Mouse (Mus musculus) MEL (cell line): Measurements from ENCODE around the gene Psmb10. TPM values are rescaled to one million over a fixed set of nuclear protein-coding genes. Genes with fewer than 3 reads are reported as not detected.

ENCODE experiments used
- DNase-seq: peaks from one replicate; pipeline ENCODE4 v3.0.0; 2011; ENCODE audit warnings: low read depth, low spot score
- H3K27ac ChIP-seq: 2 replicates; pipeline ENCODE4 v1.5.1; 2012; ENCODE audit warnings: low read depth, mild to moderate bottlenecking, control low read depth, low read length, moderate library complexity; ENCODE audit not compliant: control insufficient read depth
- H3K27me3 ChIP-seq, 2 experiments: fragments of 150-350 bp in 1 of 2; sonication (generic) in 1 of 2; 2 replicates each; pipeline ENCODE4 v1.6.1; 2012; ENCODE audit warnings: low read length in 2 of 2, mild to moderate bottlenecking in 2 of 2, improper control_type of control experiment in 1 of 2, moderate library complexity in 1 of 2; ENCODE audit not compliant: insufficient read depth in 2 of 2, control insufficient read depth in 1 of 2
- H3K36me3 ChIP-seq, 2 experiments: 2 replicates each; pipeline ENCODE4 v1.6.1; 2012 to 2014; ENCODE audit warnings: low read length in 2 of 2, improper control_type of control experiment in 1 of 2, inconsistent platforms in 1 of 2, mild to moderate bottlenecking in 1 of 2; ENCODE audit not compliant: insufficient read depth in 2 of 2, control insufficient read depth in 1 of 2
- H3K4me1 ChIP-seq, 2 experiments: fragments of 150-350 bp in 1 of 2; sonication (generic) in 1 of 2; 2 replicates each; pipeline ENCODE4 v1.6.1; 2012; ENCODE audit warnings: low read length in 2 of 2, improper control_type of control experiment in 1 of 2, mild to moderate bottlenecking in 1 of 2; ENCODE audit not compliant: insufficient read depth in 2 of 2, control insufficient read depth in 1 of 2
- H3K4me3 ChIP-seq, 2 experiments: fragments of 150-350 bp in 1 of 2; sonication (generic) in 1 of 2; 2 replicates each; pipeline ENCODE4 v1.5.1; 2012; ENCODE audit warnings: low read depth in 2 of 2, low read length in 2 of 2, mild to moderate bottlenecking in 2 of 2, moderate library complexity in 2 of 2, control low read depth in 1 of 2, improper control_type of control experiment in 1 of 2; ENCODE audit not compliant: control insufficient read depth in 1 of 2, insufficient read depth in 1 of 2
- H3K79me2 ChIP-seq: 2 replicates; pipeline ENCODE4 v1.6.1; 2012; ENCODE audit warnings: mild to moderate bottlenecking, low read length, moderate library complexity; ENCODE audit not compliant: control insufficient read depth, poor library complexity, insufficient read depth
- H3K9ac ChIP-seq: 2 replicates; pipeline ENCODE4 v1.6.1; 2012; ENCODE audit warnings: low read depth, mild to moderate bottlenecking, control low read depth, low read length, moderate library complexity; ENCODE audit not compliant: control insufficient read depth, poor library complexity, severe bottlenecking
- H3K9me3 ChIP-seq: fragments of 150-350 bp; sonication (generic); replicated peaks from 2 replicates; pipeline ENCODE4 v1.6.1; 2012; ENCODE audit warnings: mild to moderate bottlenecking, low read length, improper control_type of control experiment, moderate library complexity; ENCODE audit not compliant: insufficient read depth
- CHD1 ChIP-seq: IDR thresholded peaks from 2 replicates; pipeline ENCODE4 v1.6.1; 2012; ENCODE audit warnings: low read depth, mild to moderate bottlenecking, inconsistent platforms, low read length, improper control_type of control experiment
- E2F4 ChIP-seq: IDR thresholded peaks from 2 replicates; pipeline ENCODE4 v1.6.1; 2011; ENCODE audit warnings: low read depth, low read length, improper control_type of control experiment, borderline replicate concordance
- ELF1 ChIP-seq: IDR thresholded peaks from 2 replicates; pipeline ENCODE4 v1.6.1; 2014; ENCODE audit warnings: low read depth, mild to moderate bottlenecking, inconsistent platforms, low read length, improper control_type of control experiment, moderate library complexity
- ETS1 ChIP-seq: IDR thresholded peaks from 2 replicates; pipeline ENCODE4 v1.6.1; 2012; ENCODE audit warnings: low read depth, mild to moderate bottlenecking, inconsistent platforms, low read length, improper control_type of control experiment, moderate library complexity
- HCFC1 ChIP-seq: IDR thresholded peaks from 2 replicates; pipeline ENCODE4 v1.6.1; 2012; ENCODE audit warnings: low read depth, mild to moderate bottlenecking, inconsistent platforms, low read length, improper control_type of control experiment, moderate library complexity
- KAT2A ChIP-seq: conservative IDR thresholded peaks from 2 replicates; pipeline ENCODE4 v1.6.1; 2012; ENCODE audit warnings: low read depth, low read length, improper control_type of control experiment, inconsistent platforms
- MAFK ChIP-seq: IDR thresholded peaks from 2 replicates; pipeline ENCODE4 v1.6.1; 2011; ENCODE audit warnings: low read depth, mild to moderate bottlenecking, low read length, improper control_type of control experiment, borderline replicate concordance
- MAZ ChIP-seq: IDR thresholded peaks from 2 replicates; pipeline ENCODE4 v1.6.1; 2012; ENCODE audit warnings: low read depth, mild to moderate bottlenecking, inconsistent platforms, low read length, improper control_type of control experiment
- NELFE ChIP-seq: IDR thresholded peaks from 2 replicates; pipeline ENCODE4 v1.6.1; 2011; ENCODE audit warnings: low read depth, low read length, improper control_type of control experiment
- POLR2A ChIP-seq, 2 experiments: IDR thresholded peaks; 2 replicates each; pipeline ENCODE4 v1.6.1; 2011 to 2012; ENCODE audit warnings: low read length in 2 of 2, mild to moderate bottlenecking in 2 of 2, control low read depth in 1 of 2, improper control_type of control experiment in 1 of 2, low read depth in 1 of 2, moderate library complexity in 1 of 2; ENCODE audit not compliant: control insufficient read depth in 1 of 2, insufficient read depth in 1 of 2, poor library complexity in 1 of 2
- RAD21 ChIP-seq: IDR thresholded peaks from 2 replicates; pipeline ENCODE4 v1.6.1; 2011; ENCODE audit warnings: mild to moderate bottlenecking, low read depth, low read length, improper control_type of control experiment
- RCOR1 ChIP-seq: IDR thresholded peaks from 2 replicates; pipeline ENCODE4 v1.6.1; 2012; ENCODE audit warnings: low read depth, mild to moderate bottlenecking, inconsistent platforms, low read length, improper control_type of control experiment
- TCF12 ChIP-seq: IDR thresholded peaks from 2 replicates; pipeline ENCODE4 v1.6.1; 2014; ENCODE audit warnings: low read depth, mild to moderate bottlenecking, inconsistent platforms, low read length, improper control_type of control experiment, moderate library complexity
- USF1 ChIP-seq: IDR thresholded peaks from 2 replicates; pipeline ENCODE4 v1.6.1; 2014; ENCODE audit warnings: low read depth, mild to moderate bottlenecking, inconsistent platforms, low read length, improper control_type of control experiment, moderate library complexity
- ZMIZ1 ChIP-seq: IDR thresholded peaks from 2 replicates; pipeline ENCODE4 v1.6.1; 2012; ENCODE audit warnings: low read depth, mild to moderate bottlenecking, inconsistent platforms, low read length, improper control_type of control experiment, moderate library complexity
- ZNF384 ChIP-seq: IDR thresholded peaks from 2 replicates; pipeline ENCODE4 v1.6.1; 2012; ENCODE audit warnings: low read depth, mild to moderate bottlenecking, inconsistent platforms, low read length, improper control_type of control experiment
- polyA plus RNA-seq, 2 experiments: library from polyadenylated mRNA; stranded (reverse) in 1 of 2; unstranded in 1 of 2; fragments of >175 nt in 1 of 2; fragments of >200 nt in 1 of 2; gene quantifications; 2 replicates each; pipeline versions ENCODE4 v1.2.1 to v1.2.4; 2012; ENCODE audit warnings: low replicate concordance in 2 of 2, low read depth in 1 of 2; ENCODE audit not compliant: insufficient read length in 2 of 2, insufficient read depth in 1 of 2, missing spikeins in 1 of 2
- total RNA-seq: library from RNA; depleted of rRNA; stranded (reverse); fragments of 300-350 nt; gene quantifications from 2 replicates; pipeline ENCODE4 v1.2.3, GENCODE M21; 2012

The Psmb10 gene
- total and polyA plus RNA-seq, 3 experiments, result 193 to 275 TPM; not detected in 1

DNA sequence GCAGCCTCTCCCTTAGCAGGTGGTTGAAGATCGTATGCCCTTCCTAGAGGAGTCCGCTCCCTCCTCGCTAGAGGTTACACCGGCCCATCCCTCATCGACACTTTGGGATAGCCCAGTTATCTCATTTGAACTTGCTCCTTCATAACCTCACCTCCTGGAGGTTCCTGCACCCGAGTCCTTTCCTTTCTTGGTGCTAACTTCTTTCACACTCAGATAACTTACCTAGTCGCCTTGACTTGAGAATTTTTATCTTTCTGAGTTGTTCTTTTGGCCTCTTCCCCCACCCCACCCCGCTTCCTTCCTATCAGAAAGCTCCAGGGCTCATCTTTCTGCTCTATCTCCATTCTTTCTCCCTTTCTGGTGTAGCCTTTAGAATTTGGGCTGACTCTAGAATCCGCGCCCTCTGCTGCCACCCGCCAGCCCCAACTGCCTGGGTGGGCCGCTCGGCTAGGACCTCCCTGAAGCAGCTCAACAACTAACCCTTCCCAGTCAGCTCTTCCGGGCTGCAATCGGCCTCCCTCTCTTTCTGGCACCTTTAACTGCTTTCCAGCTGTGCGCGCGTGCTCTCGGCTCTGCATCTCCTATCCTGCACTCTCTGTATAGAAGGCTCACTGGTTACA is 28.6 kb upstream of the Psmb10 start (continued):
- TF ChIP-seq NELFE, result peak; percentile 29; the same call in 1 of the 2 replicates
- peak in 1 of 2 experiments; percentile 53; a peak in 1 of 4 replicates for TF ChIP-seq POLR2A (IDR thresholded peaks at IDR 0.05; ENCODE audit: control insufficient read depth in 1 of 2, insufficient read depth in 1 of 2, low read depth in 1 of 2, low read length in 2 of 2, poor library complexity in 1 of 2)
- TF ChIP-seq HCFC1, result peak; percentile 57

DNA sequence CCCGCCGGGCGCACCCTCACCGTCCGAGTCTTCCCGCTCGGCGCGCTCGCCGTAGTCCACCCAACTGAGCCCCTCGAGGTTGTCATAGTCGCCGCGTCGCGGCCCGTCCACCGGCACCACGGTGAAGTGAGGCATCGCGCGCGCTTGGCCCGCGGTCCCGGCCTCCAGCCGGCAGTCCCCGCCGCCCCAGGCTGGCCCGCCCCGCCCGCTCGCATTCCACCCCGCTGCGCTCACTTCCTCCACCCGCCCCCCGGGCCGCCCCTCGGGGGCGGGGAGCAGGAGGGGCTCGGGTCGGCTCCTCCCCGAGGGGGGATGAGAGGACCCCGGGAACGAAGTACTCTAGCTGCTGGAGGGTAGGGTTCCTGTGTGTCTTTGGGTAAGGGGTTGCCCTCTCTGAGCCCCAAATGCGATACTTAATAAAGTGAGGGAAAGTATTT is 27.7 kb upstream of the Psmb10 start, which contains the start of gene Slc12a4:
Gene Slc12a4, minus strand, starts transcription at position 193 of the 437 bp plus-strand sequence.
- TF ChIP-seq E2F4 (no peak), TCF12 (peak; percentile 27), ZMIZ1 (peak; percentile 47; the same call in 1 of the 2 replicates), ETS1 (peak; percentile 16; the same call in 1 of the 2 replicates), POLR2A (IDR thresholded peaks at IDR 0.05; ENCODE audit: control insufficient read depth in 1 of 2, insufficient read depth in 1 of 2, low read depth in 1 of 2, low read length in 2 of 2, poor library complexity in 1 of 2) (peak; percentile 83 to 93), KAT2A (no peak), HCFC1 (peak; percentile 48; the same call in 1 of the 2 replicates), MAZ (peak; percentile 82; the same call in 1 of the 2 replicates), ZNF384 (0 out of 2 replicates have a peak, but pooled peaks have one; percentile 10), ELF1 (peak; percentile 65), RAD21 (no peak), RCOR1 (0 out of 2 replicates have a peak, but pooled peaks have one; percentile 7), MAFK (no peak), NELFE (peak; percentile 81; the same call in 1 of the 2 replicates), CHD1 (no peak), USF1 (0 out of 2 replicates have a peak, but pooled peaks have one; percentile 4)
- Histone ChIP-seq H3K27ac (peak within 1 kb of the TSS; percentile 96), H3K4me1 (peaks cover 5 to 29% of the 10 kb centered on the region in 2 experiments; a peak in 3 of 4 replicates), H3K79me2 (peaks cover 20% of the 10 kb centered on the region), H3K4me3 (peak within 1 kb of the TSS; percentile 90), H3K9me3 (no peaks in the 10 kb centered on the region), H3K27me3 (no peaks in the 10 kb centered on the region), H3K9ac (peak within 1 kb of the TSS; percentile 93), H3K36me3 (peaks cover 0 to 8% of the 10 kb centered on the region in 2 experiments; a peak in 2 of 4 replicates)
- peak; percentile 89 for DNase-seq
